Mouse (Mus musculus) brain, adult 2 months (tissue): ENCODE results near the gene Mthfs.
"Not testable (repeated sequence)": the region's sequence is repeated elsewhere in the genome, so short reads cannot be mapped to it uniquely, and the experiment has no call there.

Experiments
- DNase-seq: peaks from one replicate; pipeline ENCODE4 v3.0.0; 2011; ENCODE audit warnings: low read depth, low spot score

The Mthfs gene

GRCm38 (mm10) chr9:89240516-89241019 lies 30.1 kb downstream of the Mthfs start:
- DNase-seq = not testable (repeated sequence)

- no peak for DNase-seq
Observed at GRCm38 (mm10) chr9:89253400-89253799, 42.9 kb downstream of the Mthfs start.

GRCm38 (mm10) chr9:89256556-89257335 lies 46.3 kb downstream of the Mthfs start:
- DNase-seq = no peak

GRCm38 (mm10) chr9:89263968-89264367 lies 53.5 kb downstream of the Mthfs start:
- DNase-seq = no peak

GRCm38 (mm10) chr9:89264571-89264970 lies 54.1 kb downstream of the Mthfs start:
- no peak for DNase-seq

- DNase-seq = peak; percentile 22
Observed at GRCm38 (mm10) chr9:89267093-89267492, 56.6 kb downstream of the Mthfs start.

GRCm38 (mm10) chr9:89267572-89267971 lies 57.1 kb downstream of the Mthfs start:
- DNase-seq = peak; percentile 37

- peak; percentile 62 for DNase-seq
Observed at GRCm38 (mm10) chr9:89270376-89270775, 59.9 kb downstream of the Mthfs start.

- DNase-seq = peak; percentile 15
Observed at GRCm38 (mm10) chr9:89273766-89274165, 63.3 kb downstream of the Mthfs start.

- DNase-seq = peak; percentile 35
Observed at GRCm38 (mm10) chr9:89278207-89278606, 67.7 kb downstream of the Mthfs start.

- DNase-seq = no peak
Observed at GRCm38 (mm10) chr9:89282374-89283068, 72.0 kb downstream of the Mthfs start.

- no peak for DNase-seq
Observed at GRCm38 (mm10) chr9:89288037-89288436, 77.6 kb downstream of the Mthfs start.

GRCm38 (mm10) chr9:89293364-89293763 lies 82.9 kb downstream of the Mthfs start:
- no peak for DNase-seq

- no peak for DNase-seq
Observed at GRCm38 (mm10) chr9:89294121-89294520, 83.6 kb downstream of the Mthfs start.

- DNase-seq = no peak
Observed at GRCm38 (mm10) chr9:89305637-89306036, 95.2 kb downstream of the Mthfs start.

- no peak for DNase-seq
Observed at GRCm38 (mm10) chr9:89308357-89309194, 98.1 kb downstream of the Mthfs start.

GRCm38 (mm10) chr9:89309195-89309535 lies 98.7 kb downstream of the Mthfs start:
- DNase-seq = no peak

- DNase-seq = no peak
Observed at GRCm38 (mm10) chr9:89311649-89312048, 101.2 kb downstream of the Mthfs start.

- DNase-seq = no peak
Observed at GRCm38 (mm10) chr9:89373731-89374130, 163.3 kb downstream of the Mthfs start.

- peak; percentile 12 for DNase-seq
Observed at GRCm38 (mm10) chr9:89374650-89375049, 164.2 kb downstream of the Mthfs start.

GRCm38 (mm10) chr9:89403031-89403430 lies 192.6 kb downstream of the Mthfs start:
- DNase-seq = no peak
